Mouse (Mus musculus) left cerebral cortex, postnatal 4 days (tissue): ENCODE measurements around the gene Gpr39. TPM values are rescaled to one million over a fixed set of nuclear protein-coding genes. Genes with fewer than 3 reads are reported as not detected.
A peak's percentile ranks its signal among the peaks of the same experiment; 100 is the strongest.
"Not testable (repeated sequence)": the region's sequence is repeated elsewhere in the genome, so short reads cannot be mapped to it uniquely, and the experiment has no call there.

Source experiments
- DNase-seq: peaks from one replicate; pipeline ENCODE4 v3.0.0-alpha.2; 2022
- intact Hi-C: fragments of 180-260 bp; cut with DNase I; formaldehyde crosslinking; loops from one replicate; pipeline ENCODE4 v1.15.1; 2025
- total RNA-seq, 2 experiments: library from RNA; stranded (reverse); gene quantifications; 2 replicates each; pipeline ENCODE4 v1.2.3; 2021

Gene Gpr39
- not detected for total RNA-seq

DNA sequence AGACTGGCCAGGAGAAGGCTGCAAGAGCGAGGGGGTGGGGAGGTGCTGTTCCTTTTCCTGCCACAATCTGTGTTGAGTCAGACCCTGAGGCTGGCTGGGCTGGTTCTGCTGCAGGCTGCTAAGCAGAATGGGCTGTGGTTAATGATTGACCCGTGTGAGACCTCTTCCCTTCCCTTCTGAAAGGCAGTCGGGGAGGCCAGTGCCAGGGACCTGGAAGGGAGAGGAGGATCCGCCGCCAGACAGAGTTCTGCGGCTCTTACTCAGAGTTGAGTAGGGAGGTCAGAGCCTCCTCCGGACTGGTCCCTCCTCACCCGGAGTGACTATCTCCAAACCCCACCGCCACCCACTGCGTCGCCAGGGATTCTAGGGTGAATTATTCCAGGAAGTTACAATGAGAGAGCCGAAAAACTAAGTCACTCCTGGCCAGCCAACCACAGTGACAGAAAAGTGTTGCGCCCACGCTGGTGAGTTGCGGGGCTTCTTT lies at the start of gene Gpr39:
TSS of gene Gpr39 (plus strand) at position 206 of the 484 bp plus-strand sequence.
- intact Hi-C loops = no loop called here
- DNase-seq = no peak

DNA sequence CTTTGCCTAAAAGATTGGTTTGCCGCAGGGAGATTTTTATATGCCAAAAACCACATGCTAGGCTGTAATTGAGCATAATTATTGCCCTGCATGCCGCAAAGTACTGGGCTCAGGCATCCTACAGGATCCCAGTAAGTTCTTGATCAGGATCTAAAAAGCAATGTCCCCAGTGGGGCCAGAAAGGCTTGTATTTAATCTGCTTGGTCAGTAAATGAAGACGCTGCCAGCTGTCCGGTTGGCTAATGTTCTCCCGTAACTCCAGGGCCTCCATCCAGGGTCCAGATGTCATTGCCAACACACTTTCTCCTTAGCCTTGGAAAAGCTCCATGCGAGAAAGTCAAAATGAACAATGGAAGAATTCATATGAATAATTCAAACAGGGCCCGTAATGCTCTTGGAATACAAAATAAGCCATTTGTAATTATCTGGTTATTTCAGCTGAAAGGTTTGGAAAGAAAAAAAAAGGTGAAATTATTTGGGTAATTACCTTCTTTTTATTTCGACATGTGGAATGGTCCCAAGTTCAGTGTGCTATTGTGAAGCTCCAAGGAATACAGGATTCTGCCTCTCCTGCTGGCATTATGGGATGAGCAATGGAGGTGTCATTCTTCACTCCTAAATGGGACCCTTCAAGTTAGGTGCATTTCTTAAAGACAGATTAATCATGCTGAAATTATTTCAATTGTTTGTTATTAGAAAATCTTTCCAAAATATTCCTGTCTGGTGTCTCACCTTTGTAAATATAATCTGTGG lies 37.1 kb upstream of the Gpr39 start:
- intact Hi-C loops = no loop called here
- DNase-seq = peak; percentile 85

GRCm38 (mm10) chr1:125643643-125644042 lies 33.2 kb upstream of the Gpr39 start:
- DNase-seq = peak; percentile 81
- intact Hi-C loops = no loop called here

DNA sequence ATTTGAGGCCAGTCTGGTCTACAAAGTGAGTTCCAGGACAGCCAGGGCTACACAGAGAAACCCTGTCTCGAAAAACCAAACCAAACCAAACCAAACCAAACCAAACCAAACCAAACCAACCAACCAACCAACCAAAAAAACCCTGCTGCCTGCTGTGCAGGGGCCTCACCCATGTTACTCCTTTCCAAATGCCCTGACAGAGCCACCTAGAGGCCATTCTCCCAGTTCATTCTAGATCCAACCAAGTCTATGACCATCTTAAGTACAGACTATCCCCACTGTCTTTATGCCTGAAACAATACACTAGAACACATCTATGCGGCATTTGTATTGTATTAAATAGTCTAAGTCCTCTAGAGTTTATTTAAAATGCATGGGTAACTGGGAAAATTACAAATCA lies 30.0 kb upstream of the Gpr39 start:
- DNase-seq, intact Hi-C loops: not testable (repeated sequence)

DNA sequence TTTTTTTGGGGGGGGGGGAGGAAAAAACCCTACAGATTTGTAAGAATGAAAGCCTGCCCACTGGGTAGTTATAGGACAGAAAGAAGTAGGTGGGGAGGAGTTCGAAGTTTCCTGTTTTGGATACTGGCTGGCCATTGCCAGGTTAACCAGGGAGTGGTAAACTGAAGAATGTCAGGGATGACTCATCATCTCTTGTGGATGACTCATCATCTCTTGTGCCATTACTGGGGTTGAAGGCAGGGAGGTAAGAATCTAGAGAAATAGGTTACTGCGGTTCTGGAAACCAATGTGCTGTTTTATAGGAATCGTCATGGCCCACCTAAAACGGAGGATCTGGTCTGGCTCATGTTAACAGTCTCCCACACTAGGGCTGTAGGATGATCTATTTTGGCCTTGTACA lies 28.8 kb upstream of the Gpr39 start:
- DNase-seq = no peak
- intact Hi-C loops = no loop called here

GRCm38 (mm10) chr1:125649056-125649455 lies 27.7 kb upstream of the Gpr39 start:
- intact Hi-C loops = no loop called here
- DNase-seq = no peak

GRCm38 (mm10) chr1:125652836-125653594 lies 23.8 kb upstream of the Gpr39 start:
- intact Hi-C loops = no loop called here
- DNase-seq = no peak

GRCm38 (mm10) chr1:125657416-125657815 lies 19.4 kb upstream of the Gpr39 start:
- DNase-seq = no peak
- intact Hi-C loops = no loop called here

DNA sequence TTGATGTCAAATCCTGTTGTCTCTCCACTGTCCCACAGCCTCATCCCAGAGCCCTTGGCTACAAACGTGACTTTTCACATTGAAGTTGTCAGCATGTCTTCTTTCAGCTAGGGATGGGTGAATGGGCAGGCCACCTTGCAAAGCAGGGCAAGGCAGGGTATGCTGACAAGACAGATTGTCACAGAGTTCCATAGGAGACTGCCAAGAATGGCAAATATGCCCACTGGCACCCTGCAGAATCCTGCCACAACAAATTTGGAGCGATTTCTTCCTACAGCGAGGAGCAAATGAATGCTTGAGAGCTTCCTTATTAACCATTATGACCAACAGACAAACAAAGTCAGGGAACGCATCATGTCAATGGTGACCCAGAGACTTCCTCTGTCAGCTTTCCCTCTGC lies 16.6 kb upstream of the Gpr39 start:
- intact Hi-C loops = no loop called here

GRCm38 (mm10) chr1:125660901-125661300 lies 15.9 kb upstream of the Gpr39 start:
- intact Hi-C loops = no loop called here

More for the DNA sequence above, 16.6 kb upstream of the Gpr39 start:
- DNase-seq = peak; percentile 71

GRCm38 (mm10) chr1:125662058-125662457 lies 14.7 kb upstream of the Gpr39 start:
- no peak for DNase-seq
- intact Hi-C loops = no loop called here

More at GRCm38 (mm10) chr1:125660901-125661300, 15.9 kb upstream of the Gpr39 start:
- DNase-seq = no peak

DNA sequence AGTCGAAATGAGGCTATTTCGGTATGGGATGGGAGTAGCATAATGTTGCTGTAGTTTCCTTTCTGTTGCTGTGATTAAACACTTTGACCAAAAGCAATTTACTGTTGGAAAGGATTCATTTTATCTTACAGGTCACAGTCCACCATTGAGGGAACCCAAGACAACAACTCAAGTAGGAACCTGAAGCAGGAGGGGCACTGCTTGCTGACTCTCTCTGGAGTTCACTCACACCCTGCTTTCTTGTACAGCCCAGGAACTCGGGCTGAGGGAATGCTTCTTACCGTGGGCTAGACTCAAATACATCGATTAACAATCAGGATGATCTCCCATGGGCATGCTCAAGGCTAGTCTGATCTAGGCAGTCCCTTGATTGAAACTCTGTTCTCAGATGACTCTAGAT lies 14.1 kb upstream of the Gpr39 start:
- intact Hi-C loops = no loop called here
- DNase-seq = no peak

DNA sequence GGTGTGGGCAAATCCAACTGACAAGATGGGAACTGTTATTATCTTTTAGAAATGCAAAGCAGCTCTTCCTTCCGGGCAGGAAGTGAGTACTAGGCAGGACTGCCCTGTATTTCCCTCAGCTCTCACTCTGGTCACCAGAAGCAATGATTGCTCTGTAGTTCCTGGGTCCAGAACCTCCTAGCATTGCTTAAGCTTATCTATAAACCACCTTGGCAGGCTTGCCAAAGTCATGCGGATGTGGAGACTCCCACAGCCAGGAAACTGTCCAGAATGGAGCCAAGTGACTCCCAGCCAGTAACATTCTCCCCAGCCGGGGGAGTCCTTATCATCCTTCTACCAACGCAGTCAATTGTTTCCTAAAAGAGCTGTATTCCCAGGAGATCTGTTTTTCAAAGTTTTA lies 13.7 kb upstream of the Gpr39 start:
- intact Hi-C loops = no loop called here
- DNase-seq = no peak

DNA sequence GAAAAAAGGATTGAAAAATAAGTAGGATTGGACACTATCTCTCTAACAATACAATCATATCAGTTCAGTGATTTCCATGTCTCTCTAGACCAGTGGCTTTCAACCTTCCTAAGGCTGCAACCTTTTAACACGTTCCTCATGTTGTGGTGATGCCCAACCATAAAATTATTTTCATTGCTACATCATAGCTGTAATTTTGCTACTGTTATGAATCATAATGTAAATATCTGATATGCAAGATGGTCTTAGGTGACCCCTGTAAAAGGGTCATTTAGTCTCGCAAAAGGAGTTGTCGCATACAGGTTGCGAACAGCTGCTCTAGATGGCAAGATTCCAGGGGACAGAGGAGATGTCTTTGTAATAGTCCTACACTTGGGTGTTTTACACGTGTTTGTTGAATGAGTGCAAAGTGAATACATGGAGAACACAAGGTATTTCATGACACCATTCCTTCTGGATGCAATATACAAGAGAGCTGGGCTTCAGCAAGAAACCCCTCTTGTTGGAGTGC lies 11.6 kb upstream of the Gpr39 start:
- intact Hi-C loops = no loop called here
- DNase-seq = no peak

GRCm38 (mm10) chr1:125669035-125669434 lies 7.8 kb upstream of the Gpr39 start:
- no peak for DNase-seq
- intact Hi-C loops = no loop called here

DNA sequence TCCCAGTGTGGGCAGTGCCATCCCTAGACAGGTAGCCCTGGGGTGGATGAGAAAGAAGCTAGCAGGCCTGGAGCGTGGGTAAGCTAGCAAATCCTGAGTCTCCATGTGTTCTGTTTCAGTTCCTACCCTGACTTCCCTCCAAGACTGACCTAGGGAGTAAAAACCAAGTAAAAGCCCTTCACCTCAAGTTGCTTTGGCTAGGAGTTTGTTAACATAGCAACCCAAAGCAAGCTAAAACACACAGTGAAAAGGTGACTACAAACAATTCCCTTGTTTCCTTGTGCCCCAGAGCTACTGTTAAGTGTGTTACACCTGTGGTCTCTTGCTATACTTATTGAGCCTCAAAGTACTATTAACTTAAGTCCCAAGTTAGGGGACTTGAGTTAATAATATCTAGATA lies 1.6 kb upstream of the Gpr39 start:
- intact Hi-C loops = no loop called here
- DNase-seq = no peak

DNA sequence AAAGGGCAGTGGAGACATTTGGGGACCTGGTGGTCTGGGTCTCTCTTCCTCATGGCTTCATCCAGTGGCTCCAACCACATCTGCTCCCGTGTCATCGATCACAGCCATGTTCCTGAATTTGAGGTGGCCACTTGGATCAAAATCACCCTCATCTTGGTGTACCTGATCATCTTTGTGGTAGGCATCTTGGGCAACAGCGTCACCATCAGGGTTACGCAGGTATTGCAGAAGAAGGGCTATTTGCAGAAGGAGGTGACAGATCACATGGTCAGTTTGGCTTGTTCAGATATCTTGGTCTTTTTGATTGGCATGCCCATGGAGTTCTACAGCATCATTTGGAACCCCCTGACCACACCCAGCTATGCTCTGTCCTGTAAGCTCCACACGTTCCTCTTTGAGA lies 491 bp downstream of the Gpr39 start:
- DNase-seq = no peak
- intact Hi-C loops = no loop called here

DNA sequence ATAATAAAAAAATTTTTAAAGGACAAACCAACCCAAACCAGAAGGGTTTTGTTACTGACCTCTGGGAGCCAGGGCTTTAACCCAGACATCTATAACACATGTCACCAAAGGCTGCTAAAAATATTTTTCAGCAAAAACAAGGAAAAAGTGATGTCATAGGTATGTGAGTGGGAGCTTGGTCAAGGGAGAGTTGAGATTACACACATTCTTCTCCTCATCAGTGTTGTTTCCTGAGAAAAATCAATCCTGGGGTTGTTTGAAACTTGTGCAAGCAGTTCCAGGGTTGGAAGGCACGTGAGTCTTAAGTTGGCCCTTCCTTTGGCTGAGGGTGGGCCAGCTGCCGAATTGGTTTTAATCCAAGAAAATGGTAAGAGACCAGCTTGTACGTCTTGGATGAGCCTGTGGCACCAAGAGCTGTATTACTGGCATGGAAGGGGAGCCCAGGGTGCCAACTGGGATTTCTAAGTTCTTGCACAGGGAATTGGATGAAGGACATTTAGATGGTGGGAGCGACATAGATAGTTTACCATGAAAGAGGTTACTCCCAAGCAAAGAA lies 2.8 kb downstream of the Gpr39 start:
- DNase-seq = peak; percentile 18
- intact Hi-C loops = no loop called here

DNA sequence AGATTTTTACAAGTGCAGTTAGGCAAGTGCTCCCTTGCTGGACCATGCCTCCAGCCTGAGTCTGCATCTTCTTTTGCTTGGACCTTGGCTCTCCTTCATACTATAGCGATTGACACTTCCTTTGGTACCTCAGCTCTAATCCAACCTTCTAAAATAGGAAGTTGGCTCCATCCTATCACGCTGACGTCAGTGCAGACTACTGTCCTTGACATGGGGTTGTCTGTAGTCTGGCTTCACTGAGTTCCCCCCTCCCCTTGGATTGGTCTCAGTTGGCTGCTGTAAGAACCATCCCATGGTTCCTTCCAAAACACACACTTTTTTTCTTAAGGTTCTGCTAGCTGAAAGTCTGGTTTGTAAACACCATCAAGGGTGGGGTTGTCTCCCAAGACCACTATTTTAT lies 7.6 kb downstream of the Gpr39 start:
- DNase-seq = no peak
- intact Hi-C loops = no loop called here

DNA sequence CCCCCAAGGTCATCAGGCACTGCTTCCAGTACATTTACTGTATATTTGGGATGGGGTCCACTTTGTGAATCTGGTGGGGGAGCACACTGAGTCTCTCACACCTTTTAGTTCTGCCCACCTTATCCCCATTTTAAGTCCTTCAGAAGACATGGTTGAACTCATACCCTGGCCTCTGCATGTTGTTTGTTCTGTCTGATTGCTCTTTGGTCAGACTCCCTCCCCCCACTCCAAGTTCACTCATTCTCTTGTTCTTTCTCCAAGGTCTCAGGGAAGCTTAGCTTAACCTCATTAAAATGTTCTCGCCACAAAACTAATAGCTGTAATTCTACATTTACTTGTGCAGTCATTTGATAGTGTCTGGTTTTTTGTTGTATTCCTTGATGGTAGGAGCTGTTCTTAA lies 8.5 kb downstream of the Gpr39 start:
- no peak for DNase-seq
- intact Hi-C loops = no loop called here

- DNase-seq = peak; percentile 10
- intact Hi-C loops = no loop called here
These were observed 11.1 kb downstream of the Gpr39 start for GRCm38 (mm10) chr1:125687701-125688420.
